Mouse (Mus musculus) testis, postnatal 14 days (tissue): ENCODE data around the gene Sucnr1.
"Not testable (repeated sequence)": the region's sequence is repeated elsewhere in the genome, so short reads cannot be mapped to it uniquely, and the experiment has no call there.

Source experiments
- DNase-seq: peaks from one replicate; pipeline ENCODE4 v3.0.0; 2021; ENCODE audit warnings: low spot score

The Sucnr1 gene

DNA sequence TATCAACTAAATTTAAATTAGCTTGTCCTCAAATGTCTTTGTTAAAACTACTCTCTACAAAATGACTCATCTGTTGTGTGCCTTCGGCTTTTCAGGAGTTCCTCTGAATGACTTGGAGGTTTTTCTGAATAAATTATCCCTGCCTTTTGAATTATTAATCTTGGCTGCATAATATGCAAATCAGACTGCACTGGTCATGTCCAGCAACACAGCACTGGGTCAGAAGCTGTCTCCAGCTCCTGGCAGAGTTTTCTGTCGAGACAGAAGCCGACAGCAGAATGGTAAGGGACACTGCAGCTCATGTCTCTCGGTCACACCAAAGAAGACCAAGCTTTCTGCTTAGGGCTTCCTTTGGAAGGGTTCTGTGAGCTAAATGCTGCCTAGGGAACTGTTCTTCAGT is at the start of gene Sucnr1:
Sucnr1 (plus strand) TSS at position 222 of the 400 bp plus-strand sequence.
- DNase-seq, result no peak

DNA sequence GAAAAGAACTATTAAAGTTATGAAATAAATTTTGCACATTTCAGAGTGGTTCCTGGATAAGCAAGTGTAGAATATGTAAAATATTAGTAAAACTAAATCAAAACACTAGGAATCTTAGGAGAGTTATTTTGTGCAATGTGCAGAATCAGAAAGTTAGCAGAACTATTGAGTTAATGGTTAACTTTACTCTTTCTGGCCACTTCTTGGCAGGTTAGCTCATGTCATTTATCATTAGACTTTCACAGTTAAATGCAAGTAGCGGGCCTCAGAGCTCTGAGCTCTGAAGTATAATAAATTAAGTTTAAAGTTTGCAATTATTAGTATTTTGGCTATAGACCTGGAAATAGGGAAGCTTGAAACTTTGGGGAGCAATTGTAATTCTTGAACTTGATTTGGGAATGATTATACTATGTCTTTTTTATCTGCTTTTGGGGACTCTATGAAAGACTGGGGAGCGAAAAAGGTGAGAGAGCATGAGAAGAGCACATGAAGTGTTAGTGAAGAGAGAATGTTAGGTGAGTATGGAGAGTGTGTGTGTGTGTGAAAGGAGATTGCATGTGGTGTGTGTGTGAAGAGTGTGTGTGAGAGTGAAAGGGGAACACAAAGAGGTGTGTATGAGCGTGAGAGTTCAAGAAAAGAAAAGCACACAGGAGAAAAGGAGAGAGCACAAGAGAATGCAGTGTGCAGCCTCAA is 35.3 kb upstream of the Sucnr1 start:
- no peak for DNase-seq

DNA sequence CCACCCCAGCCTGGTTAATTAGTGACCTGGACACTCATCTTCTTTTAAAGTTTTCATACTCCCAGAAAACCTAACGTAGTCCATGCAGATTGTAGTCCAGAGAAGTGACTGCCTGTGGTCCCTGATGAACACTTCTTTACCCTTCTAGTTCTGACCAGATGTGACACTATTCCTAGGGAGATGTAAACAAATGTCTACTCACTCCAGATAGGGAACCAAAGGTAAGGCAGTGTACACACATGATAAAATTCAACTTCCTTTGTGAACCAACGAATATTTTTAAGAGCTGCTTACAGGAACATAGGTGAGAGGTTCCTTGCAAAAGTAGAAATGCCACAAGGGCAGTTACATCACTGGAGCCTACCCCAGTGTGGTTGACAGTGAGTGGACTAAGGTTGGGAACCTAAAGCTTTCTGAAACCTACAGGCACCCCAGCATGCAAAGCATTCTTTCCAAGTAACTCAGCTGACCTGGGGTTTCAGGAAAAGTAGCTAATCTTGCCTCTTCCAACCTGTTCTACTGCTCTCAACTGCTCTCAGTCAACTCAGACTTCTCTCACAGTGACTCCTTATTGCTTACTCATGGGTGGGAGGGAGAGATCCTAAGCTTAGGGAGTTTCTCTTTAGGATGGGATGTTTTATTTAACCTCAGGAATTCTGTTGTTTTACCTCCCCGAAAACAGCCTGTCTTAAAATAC is 28.3 kb upstream of the Sucnr1 start:
- DNase-seq, result no peak

DNA sequence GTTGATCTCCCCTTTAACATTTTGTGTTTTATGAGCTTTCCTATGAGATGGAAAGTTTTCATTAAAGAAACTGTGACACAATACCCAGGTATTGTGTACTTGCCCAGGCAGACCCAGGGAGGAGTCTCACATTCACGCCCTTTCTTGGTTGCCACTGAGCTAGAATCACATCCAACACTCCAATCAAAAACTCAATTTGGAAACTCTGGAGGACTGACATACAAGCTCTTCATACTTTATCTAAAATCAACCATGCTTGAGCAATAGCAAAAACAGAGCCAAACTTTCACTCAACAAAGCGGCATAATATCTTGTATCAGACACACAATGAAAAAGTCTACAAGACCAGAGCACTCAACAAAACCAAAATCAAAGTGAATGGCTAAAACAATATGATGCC is 27.7 kb upstream of the Sucnr1 start:
- no peak for DNase-seq

DNA sequence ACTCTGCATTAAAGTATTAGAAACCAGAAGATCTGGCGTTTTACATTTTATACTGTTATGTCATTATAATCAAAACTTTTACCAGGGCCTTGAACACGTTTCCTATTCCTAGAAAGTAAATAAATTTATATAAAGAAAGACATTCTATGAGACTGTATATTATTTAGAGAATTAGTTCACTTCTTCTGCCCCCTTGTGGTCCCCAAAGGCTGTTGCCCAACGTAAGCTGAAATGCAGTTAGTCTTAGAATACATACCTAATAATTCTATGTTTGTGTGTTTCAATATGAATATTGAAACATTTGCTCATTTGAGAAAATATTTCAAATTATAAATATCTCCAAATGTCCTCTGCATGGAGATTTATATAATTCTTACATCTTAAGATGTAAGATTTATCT is 25.2 kb upstream of the Sucnr1 start:
- no peak for DNase-seq

DNA sequence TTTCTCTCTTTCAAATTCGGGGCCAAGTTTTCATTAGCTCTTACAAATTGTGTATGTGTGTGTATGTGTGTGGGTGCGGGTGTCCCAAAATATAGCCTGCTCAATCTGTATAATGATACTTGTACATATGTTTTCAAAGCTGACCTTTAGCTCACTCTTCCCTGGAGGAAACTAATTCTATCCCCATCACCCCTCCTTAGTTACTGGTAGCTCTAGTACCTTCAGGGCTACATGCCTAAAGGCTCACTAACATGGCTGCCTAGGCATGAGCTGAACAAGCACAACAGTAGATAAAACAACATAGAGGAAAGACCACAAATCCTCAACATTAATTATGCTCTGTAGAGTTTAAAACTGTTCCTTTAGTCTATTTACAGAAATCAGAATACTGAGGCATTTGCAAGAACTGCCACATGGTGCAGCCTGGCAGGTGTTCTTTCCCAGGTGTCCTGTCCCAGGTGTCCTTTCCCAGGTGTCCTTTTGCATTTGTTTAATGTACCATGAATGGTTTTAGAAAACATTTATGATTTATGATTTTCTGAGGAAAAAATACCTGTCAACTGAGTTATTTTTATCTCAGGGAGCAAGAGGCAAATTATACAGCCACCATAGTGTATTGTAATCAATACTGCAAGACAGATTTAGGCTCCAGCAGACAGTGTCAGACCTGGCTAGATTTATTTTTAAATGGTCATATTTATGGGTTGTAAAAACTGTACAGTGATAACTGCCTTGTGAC is 24.4 kb upstream of the Sucnr1 start:
- no peak for DNase-seq

DNA sequence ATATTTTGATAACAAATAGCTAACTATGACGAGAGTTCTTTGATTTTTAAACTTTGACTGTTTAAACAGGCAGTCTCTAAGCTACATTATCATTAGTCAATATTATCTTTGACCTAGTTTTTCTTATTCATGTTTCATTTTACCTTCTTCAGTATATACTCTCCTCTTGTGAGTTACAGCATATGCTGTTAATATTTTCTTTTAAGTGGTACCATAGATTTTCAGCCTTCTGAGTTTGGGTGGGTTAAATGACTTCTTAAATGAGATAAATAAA is 23.9 kb upstream of the Sucnr1 start:
- no peak for DNase-seq

DNA sequence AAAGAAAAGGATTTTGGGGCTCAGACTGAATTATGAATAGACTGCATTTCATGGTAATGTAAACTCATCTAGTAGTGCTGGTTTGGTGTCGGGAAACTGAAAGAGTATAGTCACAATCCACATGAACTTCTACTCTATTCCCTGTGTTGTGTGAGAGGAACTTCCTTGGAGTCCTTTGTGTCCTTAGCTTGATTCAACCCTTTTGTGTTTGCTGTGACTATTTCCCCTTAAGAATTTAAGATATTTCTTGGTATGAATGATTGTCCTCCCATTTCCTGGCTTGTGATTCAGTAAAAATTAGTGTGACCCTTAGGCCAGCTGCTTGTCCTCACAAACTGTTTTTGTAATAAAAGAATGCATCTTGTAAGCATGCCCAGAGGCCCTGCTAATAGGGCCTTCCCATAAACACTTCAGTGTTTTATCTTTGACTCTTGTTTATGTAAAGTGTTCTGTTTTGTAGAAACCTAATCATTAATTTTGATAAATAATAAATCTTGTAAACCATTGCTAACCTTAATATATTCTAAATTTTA is 2.7 kb upstream of the Sucnr1 start:
- DNase-seq, result no peak

DNA sequence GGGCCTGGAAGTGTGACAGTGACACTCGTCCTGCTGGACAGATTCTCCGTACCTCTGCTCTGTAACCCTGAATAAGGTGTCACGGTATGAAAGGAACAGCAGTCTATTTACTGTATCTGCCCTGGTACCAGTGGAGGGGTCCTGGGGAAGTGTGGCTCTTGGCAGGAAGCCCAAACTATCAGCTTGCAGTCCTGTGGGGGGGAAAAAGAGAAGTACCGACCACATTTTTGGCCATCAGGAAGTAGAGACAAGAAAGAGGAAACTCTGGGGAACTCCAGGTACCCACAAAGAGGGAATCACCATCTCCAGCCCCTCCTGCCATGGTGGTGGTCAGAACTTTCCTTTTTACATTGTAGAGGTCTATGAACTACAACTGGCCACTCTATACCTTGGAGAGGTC is 1.1 kb upstream of the Sucnr1 start:
- no peak for DNase-seq

DNA sequence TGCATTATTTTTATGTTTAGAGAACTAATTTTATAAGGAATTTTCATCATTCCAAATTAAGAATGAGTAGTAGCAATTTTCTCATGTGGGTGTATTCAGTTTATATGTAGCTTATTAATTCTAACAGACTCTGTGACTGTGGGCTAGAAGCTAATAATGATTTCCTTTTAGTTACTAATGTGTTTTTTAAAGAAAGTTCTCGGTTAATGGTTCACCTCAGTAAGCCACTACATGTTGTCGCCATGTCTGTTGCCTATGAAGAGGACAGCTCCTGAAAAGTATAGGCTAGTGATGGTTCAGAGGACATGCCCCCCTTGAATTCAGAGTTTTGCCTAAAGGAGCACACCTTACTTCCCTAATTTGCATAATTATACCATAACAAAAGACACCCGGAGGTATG is 1.1 kb downstream of the Sucnr1 start:
- DNase-seq, result no peak

DNA sequence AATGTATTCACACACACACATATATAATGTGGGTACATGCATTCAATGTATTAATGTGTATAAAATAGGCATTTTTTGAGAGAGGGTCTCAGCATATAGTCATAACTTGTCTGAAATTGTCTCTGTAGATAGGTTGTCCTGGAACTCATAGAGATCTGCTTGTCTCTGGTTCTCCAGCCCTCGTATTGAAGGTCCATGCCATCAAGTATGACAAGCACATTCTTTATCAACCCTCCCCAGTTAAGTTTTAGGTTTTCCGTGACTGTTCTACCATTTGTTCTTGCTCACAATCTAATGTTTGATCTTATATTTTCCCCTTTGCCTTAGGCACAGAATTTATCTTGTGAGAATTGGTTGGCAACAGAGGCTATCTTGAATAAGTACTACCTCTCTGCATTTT is 4.1 kb downstream of the Sucnr1 start:
- no peak for DNase-seq

DNA sequence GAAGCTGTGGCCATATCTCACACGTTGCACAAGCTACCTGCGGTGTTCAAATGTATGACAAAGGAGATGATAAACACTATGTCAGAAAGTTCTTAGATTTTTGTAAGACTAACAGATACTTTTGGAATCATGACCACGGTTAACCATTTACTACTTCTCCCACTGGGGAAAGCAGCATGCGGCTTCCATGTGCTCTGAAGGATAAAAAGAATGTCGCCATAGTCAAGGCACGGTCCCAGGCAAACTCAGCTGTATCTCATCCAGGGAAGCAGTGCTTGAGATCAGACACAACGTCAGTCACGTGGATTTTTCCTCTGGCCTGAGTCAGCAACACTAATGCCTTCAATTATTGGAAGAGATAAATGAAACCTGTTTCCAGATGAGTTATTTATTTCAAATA is 9.7 kb downstream of the Sucnr1 start:
- no peak for DNase-seq

DNA sequence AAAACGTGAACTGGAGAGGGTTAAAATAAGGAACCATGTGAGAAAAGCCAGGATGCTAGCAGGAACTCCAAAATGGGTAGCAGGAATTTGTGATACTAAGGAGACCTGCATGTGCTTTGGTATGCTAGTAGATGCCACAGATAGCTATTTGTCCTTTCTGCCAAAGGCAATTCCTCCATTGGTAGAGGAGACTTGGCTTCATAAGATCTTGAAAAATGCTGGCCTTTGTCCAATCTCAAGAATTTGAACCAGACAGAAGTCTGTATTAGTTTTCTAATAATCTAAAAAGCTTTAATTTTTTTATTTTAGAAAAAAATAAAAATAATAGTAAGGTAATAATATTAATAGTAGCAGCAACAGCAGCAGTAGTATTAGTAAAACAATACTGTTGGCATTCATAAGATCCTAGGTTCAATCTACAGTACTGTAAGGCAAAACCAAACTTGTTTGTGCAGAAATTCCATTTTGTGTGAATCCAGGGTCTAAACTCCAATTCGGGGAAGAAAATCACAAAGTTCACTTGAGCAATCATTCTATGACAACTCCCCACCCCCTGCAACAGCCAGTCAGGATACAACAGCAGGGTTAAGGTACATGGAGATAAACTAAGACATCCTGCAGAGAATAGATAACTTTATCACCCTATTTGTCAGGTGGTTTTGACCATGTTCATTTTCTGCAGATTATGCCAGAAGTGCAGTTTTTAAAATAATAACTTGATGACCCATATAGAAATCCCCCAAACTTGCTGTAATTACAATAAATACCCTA is 12.9 kb downstream of the Sucnr1 start:
- DNase-seq, result no peak

DNA sequence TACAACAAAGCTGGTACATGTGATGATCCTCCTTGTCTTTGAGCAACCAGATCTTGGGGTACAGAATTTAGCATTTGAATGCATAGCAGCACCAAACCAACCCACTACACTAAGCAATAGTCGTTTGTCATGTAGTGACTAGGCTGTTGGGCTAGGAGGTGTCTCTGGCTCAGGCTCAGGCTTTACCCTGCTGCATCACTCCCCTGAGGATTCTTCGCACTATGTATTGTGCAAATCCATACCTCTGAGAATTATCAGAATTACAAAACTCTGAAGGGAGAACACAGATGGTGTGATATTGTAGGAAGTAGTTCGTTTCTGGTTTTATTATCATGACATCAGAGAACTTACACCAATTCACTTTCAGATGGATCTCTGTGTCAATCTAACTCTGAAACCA is 15.3 kb downstream of the Sucnr1 start:
- no peak for DNase-seq

DNA sequence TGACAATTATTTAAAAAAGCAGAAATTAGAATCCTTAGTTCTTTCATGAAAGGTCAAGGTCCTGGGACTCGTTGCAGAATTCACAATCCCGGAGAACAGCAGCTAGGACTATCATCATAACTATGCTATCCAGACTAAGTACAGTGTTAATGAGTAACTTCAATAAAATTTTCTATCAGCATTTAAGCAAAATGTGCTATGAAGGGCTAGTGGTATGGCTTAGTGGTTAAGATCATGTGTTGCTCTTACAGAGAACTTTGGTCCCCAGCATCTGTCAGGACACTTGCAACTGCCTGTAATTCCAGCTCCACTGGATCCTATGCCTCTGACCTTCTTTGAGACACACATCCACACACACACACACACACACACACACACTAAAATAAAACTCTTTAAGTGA is 15.8 kb downstream of the Sucnr1 start:
- DNase-seq, result no peak

DNA sequence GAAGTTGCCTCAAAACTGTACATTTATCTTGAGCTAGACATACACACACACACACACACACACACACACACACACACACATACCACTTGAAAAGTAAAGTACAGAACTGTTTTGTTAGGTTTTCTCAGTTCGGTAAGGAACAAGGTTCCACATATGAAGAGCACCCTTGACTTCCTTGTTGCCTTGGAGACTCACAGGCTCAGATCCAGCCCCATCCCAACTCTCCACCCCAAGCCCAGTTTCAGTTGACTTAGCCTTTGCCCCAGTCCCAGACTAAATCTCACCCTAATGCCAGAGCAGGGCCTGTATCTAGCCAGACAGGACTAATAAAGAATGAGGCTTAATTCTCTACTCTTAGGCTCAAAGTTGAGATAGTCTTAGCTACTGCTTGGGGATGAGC is 16.9 kb downstream of the Sucnr1 start:
- DNase-seq, result no peak

DNA sequence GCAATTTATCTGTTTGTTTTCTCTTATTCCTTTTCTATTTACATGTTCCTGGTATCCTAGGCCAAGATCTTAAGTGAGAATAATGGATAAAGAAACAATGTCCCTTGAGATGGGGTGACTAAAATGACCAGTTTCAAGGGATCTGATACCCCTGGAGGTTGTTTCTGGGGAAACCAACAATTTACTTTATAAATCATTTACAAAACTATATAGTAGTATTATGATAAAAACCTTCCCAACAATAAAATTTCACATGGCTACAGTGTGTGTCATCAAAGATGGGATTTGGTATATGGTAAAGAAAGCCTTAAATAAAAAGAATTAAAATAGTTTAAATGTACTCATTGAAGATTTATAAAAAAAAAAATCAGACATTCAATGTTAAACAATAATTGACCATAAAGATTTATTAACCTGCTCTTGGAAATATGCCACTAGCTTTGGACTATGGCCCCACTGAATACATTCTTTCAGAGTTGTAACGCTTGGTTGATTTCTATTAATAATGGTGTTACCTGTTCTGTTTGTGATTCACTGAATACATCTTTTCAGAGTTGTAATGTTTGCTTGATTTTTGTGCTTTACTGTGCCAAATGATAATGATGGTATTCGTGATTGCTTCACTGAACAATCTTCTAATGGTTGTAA is 22.9 kb downstream of the Sucnr1 start:
- no peak for DNase-seq

DNA sequence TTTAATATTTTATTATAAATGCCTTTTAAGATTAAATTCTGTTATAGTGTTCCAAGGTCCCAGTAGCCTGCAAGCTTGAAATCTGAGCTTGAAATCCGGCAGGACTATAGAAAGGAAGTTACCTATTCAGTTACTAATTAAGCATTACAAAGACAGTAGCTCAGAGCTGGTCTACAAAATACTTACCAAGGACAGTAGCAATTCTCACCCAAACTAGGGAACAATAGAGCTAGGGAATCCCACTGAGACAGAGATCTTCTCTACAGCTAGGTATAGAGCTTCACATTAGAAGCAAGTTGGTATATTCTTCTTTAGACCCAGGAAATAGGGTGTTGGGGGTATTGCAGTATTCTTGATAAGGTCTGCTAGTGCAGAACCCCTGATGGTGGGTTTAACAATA is 24.8 kb downstream of the Sucnr1 start:
- not testable (repeated sequence) for DNase-seq

DNA sequence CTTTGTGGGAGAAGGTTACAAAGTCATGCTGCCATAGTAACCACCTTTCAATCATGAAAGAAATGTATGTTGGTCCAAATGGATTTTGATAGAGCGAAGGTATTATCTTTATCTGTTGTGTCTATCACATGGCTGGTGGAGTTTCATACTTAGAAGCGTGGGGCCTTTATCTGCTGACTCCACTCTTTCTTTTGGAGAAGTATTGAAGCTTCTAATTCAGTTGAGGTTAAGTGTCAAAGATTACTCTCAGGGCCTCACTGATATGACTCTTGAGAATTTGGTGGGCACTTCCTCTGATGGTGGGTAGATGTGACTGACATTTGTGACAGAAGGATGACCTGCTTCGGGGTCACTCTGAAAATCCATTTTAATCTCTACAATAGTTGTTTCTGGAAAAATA is 26.1 kb downstream of the Sucnr1 start:
- no peak for DNase-seq

DNA sequence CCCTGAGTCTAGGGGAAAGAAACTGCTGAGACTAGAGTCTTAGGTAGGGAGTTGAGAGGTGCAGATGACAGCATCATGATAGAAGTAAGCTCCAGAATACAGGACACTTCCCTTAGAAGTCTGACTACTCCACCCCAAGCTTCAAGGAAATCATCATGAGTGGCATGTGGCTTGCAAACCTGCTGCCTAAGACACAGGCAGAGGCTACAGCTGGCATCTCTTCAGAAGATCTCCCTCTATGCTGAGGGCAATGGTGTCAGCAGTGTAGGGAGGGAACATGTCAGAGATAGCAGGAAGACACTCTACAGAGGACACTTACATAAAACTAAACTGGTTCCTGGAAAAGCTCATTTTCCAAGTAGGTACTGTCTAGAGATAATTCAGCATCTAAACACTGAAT is 27.1 kb downstream of the Sucnr1 start:
- DNase-seq, result no peak

DNA sequence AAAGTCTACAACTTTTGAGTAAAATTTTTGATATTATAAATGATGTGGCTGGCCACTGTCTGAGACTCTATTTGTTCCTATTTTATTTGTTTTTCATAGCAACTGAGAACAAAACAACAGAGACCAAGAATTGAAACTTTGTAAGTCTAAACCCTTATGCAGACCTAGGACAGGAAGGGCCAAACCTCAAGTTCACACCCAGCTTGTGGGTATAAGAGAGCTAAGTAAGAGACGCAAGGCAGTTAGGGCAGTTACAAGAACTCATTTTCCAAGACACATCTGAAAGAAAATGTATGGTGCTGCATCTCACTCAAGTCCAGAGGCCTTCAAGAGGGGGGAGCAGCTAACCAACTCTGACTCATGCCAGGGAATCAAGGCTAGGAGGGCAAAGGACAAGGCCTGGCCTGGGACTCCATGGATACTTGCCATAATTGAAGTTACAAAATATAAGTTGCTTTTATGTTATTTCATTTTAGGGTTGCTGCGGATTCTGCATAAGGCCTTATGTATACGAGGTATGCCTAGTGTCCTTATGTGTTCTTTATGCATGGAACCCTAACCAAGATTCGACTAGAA is 29.6 kb downstream of the Sucnr1 start:
- DNase-seq, result no peak
